Mouse (Mus musculus) C2C12 (cell line): ENCODE results near the gene Zfyve27.

Experiments
- CEBPB ChIP-seq: IDR thresholded peaks from one replicate; pipeline ENCODE4 v1.6.1; 2011; ENCODE audit warnings: low read depth, mild to moderate bottlenecking, control low read depth, moderate library complexity
- CTCF ChIP-seq: IDR thresholded peaks from one replicate; pipeline ENCODE4 v1.5.1; 2011; ENCODE audit not compliant: control insufficient read depth, insufficient read depth, insufficient read length
- FOSL1 ChIP-seq: IDR thresholded peaks from one replicate; pipeline ENCODE4 v1.8.0; 2011; ENCODE audit warnings: mild to moderate bottlenecking, low read length; ENCODE audit not compliant: poor library complexity, insufficient read depth, severe bottlenecking
- MAX ChIP-seq: IDR thresholded peaks from one replicate; pipeline ENCODE4 v1.6.1; 2011; ENCODE audit warnings: mild to moderate bottlenecking, control low read depth
- MYOD1 ChIP-seq: IDR thresholded peaks from one replicate; pipeline ENCODE4 v1.6.1; 2011; ENCODE audit warnings: low read depth; ENCODE audit not compliant: control insufficient read depth, insufficient read length
- MYOG ChIP-seq: IDR thresholded peaks from one replicate; pipeline ENCODE4 v1.6.1; 2011; ENCODE audit not compliant: control insufficient read depth, insufficient read length; ENCODE audit errors: extremely low read depth
- USF1 ChIP-seq: IDR thresholded peaks from one replicate; pipeline ENCODE4 v1.6.1; 2011; ENCODE audit warnings: low read depth, mild to moderate bottlenecking, control low read depth, moderate library complexity

DNA sequence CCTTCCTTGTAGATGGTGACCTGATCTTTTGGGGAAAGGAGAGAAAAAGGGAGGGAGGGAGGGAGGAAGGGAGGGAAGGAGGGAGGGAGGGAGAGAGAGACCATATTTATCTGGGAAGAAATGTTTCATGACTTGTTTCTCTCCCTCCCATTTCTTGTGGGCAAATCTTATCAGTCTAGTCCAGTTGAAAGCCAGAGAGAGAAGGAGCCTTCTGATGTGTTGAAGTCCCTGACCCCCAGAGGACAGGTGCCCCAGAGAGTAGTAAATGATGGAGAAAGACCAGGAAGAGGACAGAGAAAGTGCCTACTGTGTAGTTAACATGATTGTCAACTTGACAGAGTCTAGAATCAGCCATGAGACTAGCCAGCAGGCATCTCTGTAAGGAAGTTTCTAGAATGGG is 28.7 kb upstream of the Zfyve27 start:
- TF ChIP-seq CEBPB (no peak), CTCF (no peak), FOSL1 (no peak), MYOG (no peak), MAX (no peak), USF1 (no peak), MYOD1 (no peak)
